Comparison of ENCODE assay signal across 7 mouse cellular contexts in genomic region chr8:83997511-83998141, GRCm38 (mm10). TPM values are rescaled to one million over a fixed set of nuclear protein-coding genes. Genes with fewer than 3 reads are reported as not detected.
A peak's percentile ranks its signal among the peaks of the same experiment; 100 is the strongest.
DNase-seq lines count a peak whose midpoint lies in the region; ATAC-seq and TF ChIP-seq lines count a peak whose summit lies in the region.

Gene Samd1 (plus strand): TSS chr8:83997672.

- H3K4me1 ChIP-seq in bone marrow, adult 2 months (ENCODE audit: control insufficient read depth, insufficient read depth, low read length): peaks cover 2% of the 10 kb centered on the region; the same call in 1 of the 2 replicates
- peaks cover 17% of the 10 kb centered on the region for H3K4me1 ChIP-seq in forebrain, embryonic 11.5 days (replicated peaks; ENCODE audit: control insufficient read depth, insufficient read depth, low read length)
- H3K4me1 ChIP-seq in small intestine, adult 2 months (ENCODE audit: control insufficient read depth, insufficient read depth, insufficient read length, low read length): peaks cover 6% of the 10 kb centered on the region

- peak within 1 kb of the TSS; percentile 75 for H3K4me3 ChIP-seq in bone marrow, adult 2 months (replicated peaks; ENCODE audit: control insufficient read depth, low read depth, low read length)
- H3K4me3 ChIP-seq in forebrain, embryonic 11.5 days (ENCODE audit: low read depth, low read length): peak within 1 kb of the TSS; percentile 66
- peak within 1 kb of the TSS; percentile 36 for H3K4me3 ChIP-seq in macrophage (ENCODE audit: inconsistent target)
- peak within 1 kb of the TSS; percentile 88 for H3K4me3 ChIP-seq in small intestine, adult 2 months (ENCODE audit: low read depth, low read length)

- H3K4me2 ChIP-seq in forebrain, embryonic 11.5 days (ENCODE audit: low read depth, low read length, severe bottlenecking): peak within 1 kb of the TSS; percentile 77

- TF ChIP-seq CTCF in bone marrow, adult 2 months (IDR thresholded peaks at IDR 0.05; ENCODE audit: control insufficient read depth, insufficient read depth, low read length): no peak
- no peak for TF ChIP-seq CTCF in small intestine, adult 2 months (IDR thresholded peaks at IDR 0.05; ENCODE audit: extremely low read depth, insufficient read length, insufficient replicate concordance, low read depth, low read length)

- H3K9ac ChIP-seq in forebrain, embryonic 11.5 days (ENCODE audit: low read length): peak within 1 kb of the TSS; percentile 90

- peaks cover 7% of the 10 kb centered on the region; the same call in 1 of the 2 replicates for H3K79me2 ChIP-seq in macrophage (ENCODE audit: inconsistent target)

- peaks cover 24% of the 10 kb centered on the region for H3K27me3 ChIP-seq in forebrain, embryonic 11.5 days (ENCODE audit: control insufficient read depth, insufficient read depth, low read length)
- H3K27me3 ChIP-seq in small intestine, adult 2 months (ENCODE audit: control insufficient read depth, insufficient read depth, low read length): no peaks in the 10 kb centered on the region

- peak; percentile 27; the same call in 1 of the 2 replicates for TF ChIP-seq POLR2A in bone marrow, adult 2 months (IDR thresholded peaks at IDR 0.05; ENCODE audit: borderline replicate concordance, control insufficient read depth, low read depth, low read length)
- TF ChIP-seq POLR2A in small intestine, adult 2 months (IDR thresholded peaks at IDR 0.05; ENCODE audit: low read depth, low read length): no peak

- peak; percentile 81 for DNase-seq in MN1 (ENCODE audit: low spot score)
- peak; percentile 83 for DNase-seq in forebrain, embryonic 11.5 days (ENCODE audit: low spot score)
- peak; percentile 63 to 67 for DNase-seq in heart, postnatal 36 days
- DNase-seq in layer of hippocampus, postnatal 25 days (ENCODE audit: extremely low spot score in 1 of 2, low spot score in 1 of 2): peak in 1 of 2 experiments; percentile 51

- peak within 1 kb of the TSS; percentile 86 for H3K27ac ChIP-seq in bone marrow, adult 2 months (ENCODE audit: control insufficient read depth, insufficient read depth, low read depth, low read length, poor library complexity)
- peak within 1 kb of the TSS; percentile 95 for H3K27ac ChIP-seq in forebrain, embryonic 11.5 days (ENCODE audit: low read depth, low read length)
- H3K27ac ChIP-seq in macrophage: peak within 1 kb of the TSS; percentile 57
- peak within 1 kb of the TSS; percentile 69 for H3K27ac ChIP-seq in small intestine, adult 2 months (ENCODE audit: insufficient read depth, low read depth, low read length)

- no peaks in the 10 kb centered on the region for H3K9me3 ChIP-seq in forebrain, embryonic 11.5 days (ENCODE audit: control insufficient read depth, low read length)

- ATAC-seq in forebrain, embryonic 11.5 days (replicated peaks; ENCODE audit: low FRiP score): peak; percentile 8; the same call in 1 of the 2 replicates

- H3K36me3 ChIP-seq in forebrain, embryonic 11.5 days (ENCODE audit: control insufficient read depth, insufficient read depth, low read length): no peaks in the 10 kb centered on the region; the same call in 1 of the 2 replicates
- H3K36me3 ChIP-seq in macrophage (ENCODE audit: inconsistent target): no peaks in the 10 kb centered on the region; the same call in 1 of the 2 replicates
- H3K36me3 ChIP-seq in small intestine, adult 2 months (ENCODE audit: control insufficient read depth, insufficient read depth, low read length): peaks cover 5% of the 10 kb centered on the region

- WGBS in bone marrow, adult 2 months: 14% methylated on average over 109 of the region's 112 CpGs
- under 1% methylated on average over 42 of the region's 112 CpGs for WGBS in forebrain, embryonic 11.5 days
- WGBS in macrophage (ENCODE audit: missing documents): under 1% methylated on average over 50 of the region's 112 CpGs
- WGBS in small intestine, adult 2 months: 8% methylated on average over 99 of the region's 112 CpGs

- intact Hi-C loops in heart, postnatal 36 days (cut with DNase I): loop anchor here (5.0 kb wide), 2 partner anchors 40 to 100 kb away; partner anchors contain the start of genes Asf1b and Gm10644

RNA-seq across cellular contexts. Expression of gene Samd1, which starts in this region (rescaled TPM):
- 142 and 159 TPM in 2 replicates for polyA plus RNA-seq in bone marrow, adult 2 months (2011; ENCODE audit: insufficient read depth, insufficient read length, low replicate concordance, missing spikeins)
- polyA plus RNA-seq in forebrain, embryonic 11.5 days (2014; fragmentation: Nextera tagmentation; extraction: Ambion mirVana): 12.3 and 16.8 TPM in 2 replicates
- 10 to 100 TPM; 27.3 to 33.1 TPM for total RNA-seq in heart, postnatal 36 days (2021)
- total RNA-seq in layer of hippocampus, postnatal 25 days (2021): 10 to 100 TPM; 44.2 to 45.4 TPM
- 100 to 1,000 TPM in 2 of 26 experiments, 10 to 100 TPM in 21, 1 to 10 TPM in 3; 6.4 to 119 (median 41.6) TPM for total RNA-seq in macrophage (2018; cell fraction: chromatin; rRNA removed)
- total RNA-seq in macrophage (2018; cell fraction: cytosol; rRNA removed): 10 to 100 TPM; 10.9 to 33.8 (median 25.4) TPM
- 10 to 100 TPM; 12.1 to 87.1 (median 40.9) TPM for total RNA-seq in macrophage (2018; cell fraction: nucleus; rRNA removed)
- 25.5 to 39.0 TPM (median 26.7 TPM) in 3 replicates for polyA plus RNA-seq in macrophage (2018)
- polyA plus RNA-seq in small intestine, adult 2 months (2012; rRNA removed): 17.1 and 35.1 TPM in 2 replicates

Comparison
In these comparisons a context has a peak if more than half of its experiments do, and no peak if none do; other contexts are left out.
1. H3K4me3 ChIP-seq: peak in every context shown above with its lines; median percentile 88 in small intestine, adult 2 months; 75 in bone marrow, adult 2 months; 66 in forebrain, embryonic 11.5 days; 36 in macrophage.